Mouse (Mus musculus) fibroblast of lung, adult 2 months (primary cell): ENCODE results near the gene H3f3a.

Experiments used
- DNase-seq: peaks from one replicate; pipeline ENCODE4 v3.0.0-alpha.2; 2011; ENCODE audit warnings: low read depth

Gene H3f3a

DNA sequence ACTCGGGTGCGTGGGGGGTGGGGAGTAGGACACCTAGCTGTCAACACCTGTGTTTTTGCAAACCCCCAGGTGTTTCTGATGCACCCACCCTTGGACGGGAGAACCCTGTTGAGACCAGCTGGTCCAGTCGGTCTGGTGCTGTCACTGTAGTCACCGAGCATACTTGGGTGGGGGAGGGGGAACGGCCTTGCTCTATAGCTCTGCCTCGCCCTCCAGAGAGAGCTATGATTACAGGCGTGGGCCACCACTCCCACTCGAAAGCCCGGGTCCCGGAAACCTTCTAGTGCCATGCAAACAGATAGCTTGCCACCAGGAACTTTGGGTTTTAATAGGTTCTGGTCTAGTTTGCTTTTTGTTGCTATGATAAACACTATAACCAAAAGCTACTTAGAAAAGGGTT lies 51.6 kb downstream of the H3f3a start:
- no peak for DNase-seq

DNA sequence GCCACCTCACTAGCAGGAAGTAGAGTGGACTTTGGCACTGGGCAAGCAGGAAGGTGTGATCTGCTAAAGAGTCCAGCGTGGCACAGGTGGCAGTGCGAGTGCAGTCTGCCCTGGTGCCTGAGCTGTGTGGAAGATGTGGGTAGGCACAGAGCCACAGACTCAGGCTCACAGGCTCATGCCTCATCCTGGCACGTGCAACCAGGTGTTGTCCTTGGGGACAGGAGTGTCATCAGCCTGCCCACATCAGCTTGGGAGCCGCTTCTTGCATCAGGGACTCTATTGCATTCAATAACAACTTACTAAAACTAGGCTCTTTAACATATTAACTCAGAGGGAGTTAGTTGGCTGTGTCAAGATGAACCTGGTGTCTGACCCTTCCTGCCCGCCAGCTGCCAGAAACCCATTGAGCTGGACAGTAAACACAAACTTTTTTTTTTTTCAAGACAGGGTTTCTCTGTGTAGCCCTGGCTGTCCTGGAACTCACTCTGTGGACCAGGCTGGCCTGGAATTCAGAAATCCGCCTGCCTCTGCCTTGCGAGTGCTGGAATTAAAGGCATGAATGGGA lies 55.7 kb downstream of the H3f3a start:
- no peak for DNase-seq

GRCm38 (mm10) chr1:180757252-180757955 lies 56.3 kb downstream of the H3f3a start:
- no peak for DNase-seq

GRCm38 (mm10) chr1:180756711-180757110 lies 57.0 kb downstream of the H3f3a start:
- no peak for DNase-seq

DNA sequence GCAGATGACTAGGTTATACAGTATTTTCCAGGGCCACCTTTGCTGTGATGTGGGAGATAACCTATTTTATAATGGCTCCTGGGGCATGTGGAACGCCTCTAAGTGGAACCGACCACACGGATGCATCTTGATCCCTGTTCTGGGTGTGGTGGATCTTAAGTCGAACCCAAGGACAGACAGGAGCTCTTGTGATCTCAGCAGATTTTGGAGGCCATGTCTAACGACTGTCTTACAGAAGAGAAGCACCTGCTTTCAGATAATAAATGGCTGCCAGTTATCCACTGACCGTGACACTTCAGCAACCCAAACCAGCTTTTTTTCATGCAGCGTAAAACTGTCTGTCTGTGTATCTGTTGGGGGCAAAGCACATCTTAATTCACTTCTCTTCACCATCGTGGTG lies 59.4 kb downstream of the H3f3a start:
- no peak for DNase-seq

DNA sequence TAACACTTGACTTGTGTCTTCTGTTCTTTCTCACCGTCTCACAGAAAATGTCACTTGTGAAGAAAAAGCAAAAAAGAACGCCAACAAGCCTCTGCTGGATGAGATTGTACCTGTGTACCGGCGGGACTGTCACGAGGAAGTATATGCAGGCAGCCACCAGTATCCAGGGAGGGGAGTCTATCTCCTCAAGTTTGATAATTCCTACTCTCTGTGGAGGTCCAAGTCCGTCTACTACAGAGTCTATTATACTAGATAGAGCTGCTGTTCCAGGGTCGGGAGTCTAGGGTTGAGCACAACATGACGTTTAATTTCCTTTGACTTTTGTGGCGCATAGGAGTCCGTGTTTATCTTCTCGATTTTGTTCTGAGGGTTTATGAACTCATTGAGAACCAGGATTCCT lies 61.6 kb downstream of the H3f3a start:
- no peak for DNase-seq
